Mouse (Mus musculus) spleen, adult 2 months (tissue): ENCODE measurements around the gene Hist1h2bj. TPM values are rescaled to one million over a fixed set of nuclear protein-coding genes. Genes with fewer than 3 reads are reported as not detected.
"Not testable (repeated sequence)": the region's sequence is repeated elsewhere in the genome, so short reads cannot be mapped to it uniquely, and the experiment has no call there.

Experiments used
- DNase-seq, 2 experiments: peaks; one replicate each; pipeline versions ENCODE4 v3.0.0 to v3.0.0-alpha.2; 2012 to 2021; ENCODE audit warnings: low spot score in 2 of 2, low read depth in 1 of 2
- H3K27ac ChIP-seq: fragments of 200-500 bp; 2 replicates; pipeline ENCODE4 v1.5.1; 2012; ENCODE audit warnings: low read length, inconsistent platforms; ENCODE audit not compliant: insufficient read depth
- H3K27me3 ChIP-seq: fragments of 200-500 bp; 2 replicates; pipeline ENCODE4 v1.6.1; 2012; ENCODE audit warnings: mild to moderate bottlenecking, moderate library complexity, low read length, inconsistent platforms; ENCODE audit not compliant: control insufficient read depth, insufficient read depth
- H3K36me3 ChIP-seq: fragments of 200-500 bp; 2 replicates; pipeline ENCODE4 v1.6.1; 2012; ENCODE audit warnings: mild to moderate bottlenecking, low read length, inconsistent platforms; ENCODE audit not compliant: control insufficient read depth, insufficient read depth
- H3K4me1 ChIP-seq: fragments of 200-500 bp; 2 replicates; pipeline ENCODE4 v1.6.1; 2011; ENCODE audit warnings: inconsistent platforms; ENCODE audit not compliant: control insufficient read depth, insufficient read depth, insufficient read length
- H3K4me3 ChIP-seq: fragments of 200-500 bp; 2 replicates; pipeline ENCODE4 v1.5.1; 2011; ENCODE audit warnings: mild to moderate bottlenecking, inconsistent platforms; ENCODE audit not compliant: insufficient read depth, insufficient read length; ENCODE audit errors: extremely low read depth
- CTCF ChIP-seq: fragments of 200-500 bp; IDR thresholded peaks from 2 replicates; pipeline ENCODE4 v1.5.1; 2011; ENCODE audit warnings: mild to moderate bottlenecking, inconsistent platforms; ENCODE audit not compliant: insufficient read depth, insufficient read length, insufficient replicate concordance; ENCODE audit errors: extremely low read depth
- POLR2A ChIP-seq: fragments of 200-500 bp; IDR thresholded peaks from 2 replicates; pipeline ENCODE4 v1.6.1; 2011; ENCODE audit warnings: low read depth, low read length, inconsistent platforms
- WGBS: fragments of 180-500 bp; shearing (Covaris S2); methylation state at CpG from one replicate; pipeline ENCODE4 v1.1.7; 2018; 5-methylcytosine and 5-hydroxymethylcytosine counted together
- polyA plus RNA-seq: library from polyadenylated mRNA; depleted of rRNA; stranded (reverse); fragments of >200 nt; gene quantifications from 2 replicates; pipeline ENCODE4 v1.2.3, GENCODE M21; 2012

Hist1h2bj gene
- polyA plus RNA-seq, 1 experiment: 21.8 TPM

DNA sequence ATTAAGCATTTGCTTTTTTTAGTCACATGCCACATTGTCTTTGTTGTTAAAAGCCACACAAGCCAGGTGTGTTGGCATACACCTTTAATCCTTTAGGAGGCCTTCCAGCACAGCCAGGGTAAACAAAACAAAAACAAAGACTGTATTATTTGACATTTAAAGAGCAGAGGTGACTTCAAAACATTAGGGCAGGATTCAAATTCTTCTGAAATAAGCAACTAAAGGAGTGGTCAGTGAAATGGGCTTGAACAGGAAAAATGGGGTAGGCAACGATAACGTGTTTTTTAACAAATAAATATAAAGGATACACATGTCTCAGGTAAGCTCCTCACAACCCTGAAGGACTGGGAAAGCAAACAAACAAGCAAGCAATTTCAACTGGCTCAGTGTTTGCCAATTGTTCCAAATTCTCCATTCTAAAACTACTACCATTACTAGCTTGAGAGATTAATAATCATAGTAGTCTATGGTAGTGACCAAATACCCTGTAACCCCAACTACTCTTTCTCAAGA lies 3.0 kb upstream of the Hist1h2bj start:
- Histone ChIP-seq H3K27ac (peak overlapping the region; percentile 91), H3K27me3 (no peaks in the 10 kb centered on the region), H3K4me3 (no peak overlapping the region), H3K36me3 (no peaks in the 10 kb centered on the region), H3K4me1 (peaks cover under 1% of the 10 kb centered on the region; the same call in 1 of the 2 replicates)
- 14% methylated on average over 2 of the region's 2 CpGs for WGBS
- no peak for DNase-seq
- TF ChIP-seq POLR2A: no peak
- TF ChIP-seq CTCF: no peak

DNA sequence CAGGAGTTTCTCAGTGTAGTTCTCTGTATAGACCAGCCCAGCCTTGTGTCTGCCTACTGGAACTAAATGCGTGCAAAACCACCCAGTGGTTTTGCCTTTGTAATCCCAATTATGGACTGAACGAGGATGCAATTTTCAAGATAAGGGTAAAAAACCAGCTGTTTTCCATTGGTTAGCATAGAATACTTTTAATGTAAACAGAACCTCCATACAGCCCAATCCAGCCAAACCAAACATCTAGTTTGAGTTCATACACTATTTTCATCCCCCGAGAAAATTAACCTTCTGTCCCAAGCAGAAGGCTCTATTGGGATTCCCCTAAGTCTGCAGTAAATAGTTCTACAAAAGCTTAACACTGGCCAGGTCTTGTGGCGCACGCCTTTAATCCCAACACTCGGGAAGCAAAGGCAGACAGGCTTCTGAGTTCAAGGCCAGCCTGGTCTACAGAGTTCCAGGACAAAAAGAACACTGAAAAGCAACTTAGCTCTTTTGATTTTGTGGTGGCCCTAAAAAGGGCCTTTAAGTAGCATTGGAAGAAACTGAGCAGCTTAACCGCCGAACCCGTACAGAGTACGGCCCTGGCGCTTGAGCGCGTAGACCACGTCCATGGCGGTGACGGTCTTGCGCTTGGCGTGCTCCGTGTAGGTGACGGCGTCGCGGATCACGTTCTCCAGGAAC lies 2.4 kb upstream of the Hist1h2bj start:
- H3K4me3 ChIP-seq: peak overlapping the region; percentile 58
- peak overlapping the region; percentile 91 for H3K27ac ChIP-seq
- no peak for DNase-seq
- H3K4me1 ChIP-seq: no peaks in the 10 kb centered on the region; the same call in 1 of the 2 replicates
- WGBS: under 1% methylated on average over 24 of the region's 24 CpGs
- no peaks in the 10 kb centered on the region for H3K27me3 ChIP-seq
- no peaks in the 10 kb centered on the region for H3K36me3 ChIP-seq
- TF ChIP-seq CTCF (no peak), POLR2A (no peak)

DNA sequence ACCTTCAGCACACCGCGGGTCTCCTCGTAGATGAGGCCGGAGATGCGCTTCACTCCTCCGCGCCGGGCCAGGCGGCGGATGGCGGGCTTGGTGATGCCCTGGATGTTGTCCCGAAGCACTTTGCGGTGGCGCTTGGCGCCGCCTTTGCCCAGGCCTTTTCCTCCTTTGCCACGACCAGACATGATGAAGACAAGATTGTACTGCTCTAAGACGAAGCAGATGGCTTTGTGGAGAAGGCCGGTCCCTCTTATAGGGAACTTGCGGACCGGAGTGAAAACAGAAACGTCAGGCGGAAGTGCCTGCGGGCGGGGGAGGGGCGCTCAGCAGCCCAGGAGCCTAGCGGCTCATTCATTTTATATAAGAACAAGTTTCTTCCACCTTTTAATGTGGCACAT lies 1.9 kb upstream of the Hist1h2bj start, which contains the start of gene Hist1h4i:
TSS of gene Hist1h4i (minus strand) at position 221 of the 395 bp plus-strand sequence.
- DNase-seq: peak; percentile 91 to 95
- Histone ChIP-seq H3K27ac (peak within 1 kb of the TSS; percentile 91), H3K4me3 (peak within 1 kb of the TSS; percentile 58)
- H3K36me3 ChIP-seq, H3K4me1 ChIP-seq, H3K27me3 ChIP-seq: not testable (repeated sequence)
- under 1% methylated on average over 27 of the region's 27 CpGs for WGBS
- TF ChIP-seq POLR2A: peak; percentile 97

GRCm38 (mm10) chr13:22041651-22042567 lies 1.1 kb upstream of the Hist1h2bj start:
- Histone ChIP-seq H3K27ac (peak overlapping the region; percentile 77), H3K36me3 (no peaks in the 10 kb centered on the region), H3K4me1 (no peaks in the 10 kb centered on the region), H3K27me3 (no peaks in the 10 kb centered on the region), H3K4me3 (peak overlapping the region; percentile 16; the same call in 1 of the 2 replicates)
- DNase-seq: no peak
- no peak for TF ChIP-seq CTCF
- no peak for TF ChIP-seq POLR2A
- 5% methylated on average over 13 of the region's 13 CpGs for WGBS

GRCm38 (mm10) chr13:22043503-22044431 lies 753 bp downstream of the Hist1h2bj start:
- Histone ChIP-seq H3K36me3 (no peaks in the 10 kb centered on the region), H3K4me1 (no peaks in the 10 kb centered on the region), H3K27ac (peak overlapping the region; percentile 89), H3K27me3 (no peaks in the 10 kb centered on the region), H3K4me3 (peak overlapping the region; percentile 51)
- TF ChIP-seq CTCF: no peak
- no peak for TF ChIP-seq POLR2A
- under 1% methylated on average over 13 of the region's 14 CpGs for WGBS
- DNase-seq: no peak
